Mouse (Mus musculus) megakaryocyte-erythroid progenitor cell, adult 5-6 weeks (primary cell): ENCODE results near the gene Prss45. TPM values are rescaled to one million over a fixed set of nuclear protein-coding genes. Genes with fewer than 3 reads are reported as not detected.

Experiments used
- ATAC-seq: replicated peaks from 2 replicates; pipeline ENCODE4 v1.8.0; 2016; ENCODE audit warnings: mild to moderate bottlenecking, inconsistent platforms; ENCODE audit not compliant: severe bottlenecking, poor library complexity, low FRiP score, low TSS enrichment
- total RNA-seq, 2 experiments: library from RNA; stranded (forward) in 1 of 2; stranded (reverse) in 1 of 2; fragments of 200-1000, 215-1000 nt in 1 of 2; fragments of >200 nt in 1 of 2; fragmentation: Nextera tagmentation in 1 of 2; gene quantifications; 2 replicates each; pipeline ENCODE4 v1.2.3; 2014 to 2017

Prss45 gene
- total RNA-seq, 2 experiments from 2014 or later: not detected

DNA sequence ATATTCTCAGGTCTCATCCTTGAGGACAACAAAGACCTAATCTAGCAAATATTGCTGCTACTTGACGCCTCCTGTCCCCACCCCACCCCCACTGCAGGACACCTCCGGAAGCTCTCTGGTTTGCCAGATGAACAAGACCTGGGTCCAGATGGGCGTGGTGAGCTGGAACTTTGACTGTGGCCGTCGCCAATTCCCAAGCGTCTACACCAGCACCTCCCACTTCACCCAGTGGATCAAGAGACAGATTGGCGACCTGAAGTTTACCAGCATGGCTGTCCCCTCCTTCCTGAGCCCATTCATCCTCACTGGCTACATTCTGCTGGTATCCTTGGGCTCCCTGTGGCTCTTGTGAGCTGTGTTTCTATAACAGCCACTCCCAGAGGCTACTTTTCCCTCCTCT is 21.5 kb downstream of the Prss45 start:
- ATAC-seq: no peak

GRCm38 (mm10) chr9:110856920-110857319 is 22.5 kb downstream of the Prss45 start:
- no peak for ATAC-seq

GRCm38 (mm10) chr9:110857781-110858472 is 23.5 kb downstream of the Prss45 start, which contains the start of gene Prss50:
TSS of gene Prss50 (plus strand) at chr9:110857967.
- peak; percentile 38 for ATAC-seq

GRCm38 (mm10) chr9:110858523-110858922 is 24.1 kb downstream of the Prss45 start:
- ATAC-seq: no peak; the same call in none of the 2 replicates

DNA sequence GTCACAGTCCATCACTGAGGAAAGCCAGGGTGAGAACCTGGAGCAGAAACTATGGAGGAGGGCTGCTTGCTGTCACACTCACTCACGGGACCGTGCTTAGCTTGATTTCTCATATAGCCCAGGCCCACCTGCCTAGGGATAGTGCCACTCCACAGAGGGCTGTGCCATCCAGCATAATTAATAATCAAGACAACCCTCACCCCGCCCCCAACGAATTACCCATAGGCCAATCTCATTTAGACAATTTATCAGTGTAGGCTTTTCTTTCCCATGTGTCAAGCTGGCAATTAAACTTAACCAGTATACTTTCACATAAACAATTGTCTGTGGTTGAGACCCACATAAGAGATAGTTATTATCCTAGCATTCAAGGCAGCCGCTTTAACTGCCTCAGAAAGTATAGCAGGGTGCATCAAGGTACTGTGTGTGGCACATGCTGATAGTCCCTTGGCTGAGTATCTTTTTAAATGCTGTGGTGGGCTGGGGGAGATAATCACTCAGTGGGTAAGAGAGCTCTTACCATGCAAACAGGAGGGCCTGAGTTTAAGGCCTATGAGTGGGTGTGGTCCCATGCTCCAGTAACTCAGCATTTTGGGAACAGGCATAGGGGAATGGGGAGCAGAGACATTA is 24.7 kb downstream of the Prss45 start:
- ATAC-seq: peak; percentile 91

DNA sequence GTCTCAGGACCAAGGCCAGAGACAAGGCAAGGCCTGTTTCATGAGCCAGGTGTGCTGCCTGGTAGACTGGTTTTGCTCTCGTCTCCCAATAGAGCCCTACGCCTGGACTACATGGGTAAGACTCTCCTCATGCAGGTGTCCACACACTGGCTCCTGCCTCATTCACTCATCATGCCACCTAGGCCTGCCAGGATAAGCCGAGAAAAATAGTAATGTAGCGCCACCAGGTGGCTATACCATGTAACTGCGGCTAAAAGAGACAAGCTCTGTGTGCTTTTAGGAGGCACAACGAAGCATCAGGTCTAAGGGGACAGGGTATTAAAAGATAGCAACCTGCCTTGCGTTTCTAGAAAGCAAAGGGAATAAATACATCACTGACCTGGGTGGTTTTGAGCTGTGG is 36.6 kb downstream of the Prss45 start:
- peak; percentile 46 for ATAC-seq

DNA sequence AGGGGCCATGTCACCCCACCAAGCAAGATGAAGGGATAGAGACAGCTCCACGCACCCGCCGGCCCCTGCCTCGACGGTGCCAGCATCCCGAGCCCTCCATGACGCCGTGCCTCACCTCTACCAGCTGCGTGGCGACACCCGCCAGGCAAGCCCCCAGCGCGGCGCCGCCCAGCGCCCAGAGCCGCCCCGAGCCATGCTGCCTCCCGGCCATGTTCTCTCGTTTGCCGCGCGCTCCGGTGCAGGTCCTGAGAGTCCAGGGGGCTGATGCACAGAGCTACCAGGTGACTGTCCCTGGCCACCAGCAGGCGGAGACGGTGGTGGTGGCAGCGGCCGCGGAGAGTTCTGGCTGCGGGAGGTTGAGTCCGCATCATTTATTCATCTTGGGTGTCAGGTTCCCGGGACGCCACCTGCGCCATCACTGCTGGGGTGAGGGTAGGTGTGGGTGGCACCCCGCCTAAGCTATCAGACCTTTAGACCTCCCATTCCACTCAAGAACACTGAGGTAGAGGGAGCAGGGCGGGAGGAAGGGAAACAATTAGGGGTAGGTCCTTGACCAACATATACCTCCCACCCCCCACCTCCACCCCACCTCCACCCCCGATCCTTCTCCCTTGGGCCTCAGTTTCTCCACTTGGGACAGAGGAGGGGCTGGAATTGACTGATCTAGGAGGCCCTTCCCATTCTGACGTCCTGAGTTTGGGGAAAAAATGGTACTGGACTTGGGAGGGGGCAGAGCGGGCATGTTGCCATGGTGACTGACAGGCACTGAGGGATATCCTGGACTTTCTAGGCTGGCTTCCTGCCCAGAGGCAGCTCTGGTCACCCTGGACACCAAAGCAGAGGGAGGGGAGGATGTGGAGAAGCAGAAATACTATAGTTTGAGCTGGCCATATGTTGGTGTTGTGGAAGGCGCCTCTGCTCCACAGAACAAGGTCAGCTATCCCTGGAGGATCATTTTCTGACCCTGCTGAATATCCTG is 39.6 kb downstream of the Prss45 start:
- no peak for ATAC-seq

DNA sequence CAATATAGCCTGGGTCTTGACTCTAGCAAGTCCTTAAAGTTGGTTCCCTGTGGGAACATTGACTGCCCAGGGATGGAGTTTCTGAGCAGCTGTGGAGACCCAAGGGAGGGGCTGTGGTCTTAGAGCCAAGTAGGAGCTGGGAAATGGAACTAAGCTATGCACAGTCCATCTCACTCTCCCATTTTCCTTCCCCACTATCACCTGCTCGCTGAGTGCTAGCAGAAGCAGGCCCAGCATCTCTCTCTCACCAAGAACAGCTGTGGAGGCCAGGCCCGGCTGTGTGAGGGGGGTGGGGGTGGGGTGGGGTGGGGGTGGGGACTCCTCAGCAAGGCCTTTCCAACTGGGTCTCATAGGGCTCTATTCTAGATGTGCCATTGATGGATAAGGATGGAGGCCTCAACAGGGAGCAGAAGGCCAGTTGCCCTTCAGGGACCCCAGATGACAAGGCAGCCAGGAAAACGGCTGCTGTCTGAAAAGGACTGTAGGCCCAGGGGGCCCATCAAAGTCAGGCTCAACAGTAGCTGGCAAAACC is 40.3 kb downstream of the Prss45 start:
- ATAC-seq: no peak

GRCm38 (mm10) chr9:110875288-110875695 is 40.9 kb downstream of the Prss45 start:
- no peak for ATAC-seq

DNA sequence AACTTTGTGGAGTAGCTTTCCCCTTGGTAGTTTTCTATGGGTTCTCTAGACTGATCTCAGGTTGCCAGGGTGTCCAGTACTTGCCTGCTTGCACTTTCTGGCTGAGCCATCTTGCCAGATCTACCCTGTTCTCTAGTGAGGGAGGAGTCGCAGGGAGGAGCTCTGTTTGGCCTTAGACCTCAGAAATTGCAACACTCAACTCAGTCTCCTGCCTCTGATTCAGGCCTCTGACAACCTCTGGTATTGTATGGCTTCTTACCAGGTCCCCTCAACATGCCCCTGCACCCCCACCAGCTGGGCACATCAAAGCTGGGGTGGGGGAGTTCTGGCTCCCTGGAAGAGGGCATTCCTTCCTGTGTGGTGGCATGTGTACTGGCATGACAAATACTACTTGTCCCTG is 43.0 kb downstream of the Prss45 start:
- no peak for ATAC-seq

- ATAC-seq: no peak
These were observed 43.5 kb downstream of the Prss45 start for GRCm38 (mm10) chr9:110877888-110878287.

DNA sequence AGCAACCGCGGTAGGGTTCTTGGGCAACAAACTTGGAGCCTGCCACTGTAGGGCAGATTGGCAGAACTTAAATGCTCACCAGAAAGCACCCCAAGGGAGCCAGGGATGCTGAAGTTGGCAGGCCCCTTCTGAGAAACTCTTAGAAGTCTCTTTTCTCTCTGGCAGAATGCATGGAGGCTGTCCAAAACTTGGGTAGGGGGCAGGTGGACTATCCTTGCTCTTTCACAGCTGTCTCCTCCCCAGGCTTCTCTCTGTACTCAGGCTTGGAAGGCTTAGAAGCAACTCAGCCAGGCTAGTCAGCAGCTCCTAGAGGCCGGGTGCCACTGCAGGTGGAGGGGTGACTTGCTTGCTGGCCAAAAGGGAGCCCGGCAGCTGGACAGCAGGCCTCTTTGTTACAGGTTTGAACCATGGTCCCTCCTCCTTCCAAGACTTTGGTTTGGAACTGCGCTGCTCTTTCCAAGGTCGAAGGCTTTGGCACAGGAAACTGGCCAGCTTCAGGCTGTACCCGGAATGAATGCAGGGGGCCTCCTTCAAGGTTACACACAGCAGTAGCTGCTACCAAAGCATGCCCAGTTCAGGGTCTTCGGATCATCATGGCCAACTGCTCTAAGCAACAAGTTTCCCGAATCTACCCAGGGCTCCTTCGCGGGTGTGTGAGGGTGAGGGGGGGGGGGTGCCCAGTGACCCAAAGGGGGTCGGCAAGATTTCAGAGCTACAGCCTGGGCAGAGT is 45.0 kb downstream of the Prss45 start, which contains the start of gene Als2cl:
Als2cl (plus strand) TSS at position 680 of the 730 bp plus-strand sequence.
- no peak for ATAC-seq

- ATAC-seq: 0 out of 2 replicates have a peak, but pooled peaks have one; percentile 8
These were observed 45.7 kb downstream of the Prss45 start, which contains the start of gene Tmie for GRCm38 (mm10) chr9:110879998-110880561. TSS of gene Tmie (minus strand) at chr9:110880113.

DNA sequence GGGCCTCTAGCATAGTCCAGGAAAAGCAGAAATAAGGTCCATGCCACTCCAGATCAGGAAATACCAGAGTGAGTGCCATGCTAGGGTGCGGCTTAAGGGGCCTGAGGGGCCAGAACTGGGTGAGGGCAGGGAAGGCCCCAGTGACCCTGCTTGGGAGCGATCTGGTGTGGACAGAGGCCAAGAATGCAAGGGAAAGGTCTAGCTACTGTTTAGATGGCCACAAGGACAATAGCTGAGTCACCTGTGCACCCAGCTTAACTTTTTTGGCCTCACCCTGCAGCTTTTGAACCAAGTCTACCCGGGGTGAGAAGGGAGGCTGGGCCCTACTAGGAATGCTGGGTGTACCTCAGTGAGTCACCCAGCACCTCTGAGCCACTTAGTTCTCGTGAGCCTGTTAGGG is 46.4 kb downstream of the Prss45 start:
- no peak for ATAC-seq

- ATAC-seq: no peak
These were observed 47.6 kb downstream of the Prss45 start for GRCm38 (mm10) chr9:110881953-110882352.

GRCm38 (mm10) chr9:110887388-110888303 is 53.3 kb downstream of the Prss45 start:
- no peak for ATAC-seq

DNA sequence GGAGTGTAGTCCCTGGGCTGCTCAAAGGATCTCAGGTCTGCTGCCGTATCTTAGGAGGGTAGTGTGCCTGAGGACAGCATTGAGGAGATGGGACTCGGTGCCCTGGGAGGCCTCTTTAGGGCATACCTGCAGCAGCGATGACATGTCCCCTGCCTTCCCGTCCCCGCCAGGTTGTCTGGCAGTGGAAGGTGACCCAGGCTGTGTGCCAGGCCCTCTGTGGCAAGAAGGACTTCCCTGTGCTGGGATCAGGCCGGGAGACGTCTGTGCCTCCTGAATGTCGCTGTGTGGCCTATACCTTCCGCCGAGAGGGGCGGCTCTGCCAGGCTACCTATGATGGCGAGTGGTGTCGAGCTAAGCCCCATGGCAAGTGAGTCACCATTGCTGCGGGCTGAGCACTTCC is 54.5 kb downstream of the Prss45 start:
- ATAC-seq: no peak
